Mouse (Mus musculus) spleen, postnatal 14 days (tissue): ENCODE results near the gene Fdxr.

ENCODE experiments used
- DNase-seq, 2 experiments: peaks; one replicate each; pipeline ENCODE4 v3.0.0; 2021 to 2022; ENCODE audit warnings: low spot score in 2 of 2

Fdxr gene

GRCm38 (mm10) chr11:115276780-115277603, at the start of gene Fdxr:
Gene Fdxr, minus strand, starts transcription at chr11:115277050.
- peak; percentile 94 for DNase-seq

DNA sequence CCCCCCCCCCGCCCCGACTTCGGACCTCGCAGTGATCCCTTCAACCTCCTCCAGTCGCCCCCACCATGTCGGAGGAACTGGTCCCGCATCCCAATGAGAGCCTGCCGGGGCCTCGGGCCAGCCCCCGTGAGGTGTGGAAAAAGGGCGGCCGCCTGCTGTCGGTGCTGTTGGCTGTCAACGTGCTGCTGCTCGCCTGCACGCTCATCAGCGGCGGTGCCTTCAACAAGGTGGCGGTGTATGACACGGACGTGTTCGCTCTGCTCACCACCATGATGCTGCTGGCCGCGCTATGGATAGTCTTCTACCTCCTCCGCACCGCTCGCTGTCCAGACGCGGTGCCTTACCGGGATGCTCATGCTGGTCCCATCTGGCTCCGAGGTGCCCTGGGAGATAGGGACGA, 46.5 kb upstream of the Fdxr start:
- no peak for DNase-seq

DNA sequence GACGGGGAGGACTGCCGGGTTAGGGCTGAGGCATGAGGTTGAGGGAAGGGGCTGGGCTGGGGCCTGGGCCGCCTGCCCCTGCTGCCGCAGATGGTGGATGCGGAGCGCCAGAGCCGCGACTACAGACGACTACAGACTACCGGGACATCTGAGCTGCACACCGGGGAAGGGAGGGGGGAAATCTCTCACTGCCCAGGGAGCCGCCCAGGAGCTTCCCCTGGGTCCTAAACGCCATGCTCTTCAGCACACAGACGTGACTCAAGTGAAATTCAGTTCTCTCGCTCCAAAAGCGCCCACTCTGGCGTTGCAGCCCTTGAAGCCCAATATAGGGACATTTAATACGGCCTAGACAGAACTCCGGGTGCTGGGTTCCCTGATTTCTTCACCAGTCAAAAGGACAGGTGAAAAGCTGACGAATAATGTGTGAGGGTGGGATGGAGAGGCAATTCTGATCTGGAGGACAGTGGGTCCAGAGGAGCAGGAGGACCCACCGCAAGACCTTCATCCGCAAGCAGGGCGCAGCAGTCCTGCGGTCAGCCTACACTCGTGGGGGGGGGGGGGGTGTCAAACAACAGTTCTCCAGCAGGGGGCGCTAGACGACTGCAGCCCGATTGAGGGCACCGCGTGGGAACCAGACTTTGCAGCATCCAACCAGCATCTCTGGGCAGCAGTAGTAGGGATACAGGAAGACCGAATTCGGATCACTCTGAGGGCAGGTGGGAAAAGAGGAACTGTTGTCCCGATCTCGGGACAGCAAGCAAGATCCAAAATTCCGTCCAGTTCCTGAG, 45.2 kb upstream of the Fdxr start, which contains the start of gene Ush1g:
Gene Ush1g (minus strand): TSS at position 136 of the 788 bp plus-strand sequence.
- DNase-seq = peak in 1 of 2 experiments; percentile 31

GRCm38 (mm10) chr11:115319704-115320383, 43.0 kb upstream of the Fdxr start:
- DNase-seq = no peak

DNA sequence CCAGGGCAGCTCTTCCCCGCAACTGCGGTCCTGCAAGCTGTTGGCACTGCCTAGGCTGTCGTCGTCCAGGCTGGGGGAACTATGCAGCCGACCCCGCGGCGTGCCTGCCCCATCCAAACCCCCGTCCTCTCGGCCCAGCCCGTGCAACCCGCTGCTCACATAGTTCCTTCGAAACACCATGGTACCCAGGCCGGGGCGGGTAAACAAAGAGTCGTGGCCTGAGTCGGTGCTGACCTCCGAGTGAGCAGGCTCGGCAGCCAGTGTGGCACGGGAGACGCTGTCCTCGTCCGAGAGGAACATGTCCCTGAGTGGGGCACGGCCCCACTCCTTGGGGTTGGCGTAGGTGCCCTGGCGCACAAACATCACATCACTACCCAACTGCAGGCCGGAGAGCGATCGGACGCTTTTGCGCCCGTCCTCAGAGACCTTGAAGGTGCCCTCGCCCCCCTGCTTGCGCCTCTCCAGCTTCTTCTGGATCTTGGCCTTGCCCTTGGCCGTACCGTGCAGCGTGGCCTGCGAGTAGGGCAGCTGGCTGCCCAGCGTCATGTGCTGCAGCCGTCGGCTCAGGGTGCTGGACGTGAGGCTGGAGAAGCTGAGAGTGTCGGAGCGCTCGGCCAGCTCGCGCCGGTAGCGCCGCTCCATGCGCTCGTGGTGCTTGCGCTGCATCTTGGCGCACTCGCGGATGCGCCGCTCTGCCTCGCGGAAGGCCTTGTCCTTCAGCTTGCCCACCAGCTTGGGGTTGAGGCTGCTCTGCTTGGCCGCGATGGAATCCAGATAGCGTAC, 41.6 kb upstream of the Fdxr start:
- no peak for DNase-seq

- DNase-seq = no peak
These were observed 40.4 kb upstream of the Fdxr start for GRCm38 (mm10) chr11:115317204-115317603.

- DNase-seq = no peak
These were observed 37.4 kb upstream of the Fdxr start for GRCm38 (mm10) chr11:115314249-115314648.

- DNase-seq = no peak
These were observed 31.9 kb upstream of the Fdxr start for GRCm38 (mm10) chr11:115308781-115309180.

- DNase-seq = no peak
These were observed 30.0 kb upstream of the Fdxr start, which contains the start of gene Otop2 for GRCm38 (mm10) chr11:115306863-115307262. Gene Otop2, plus strand, starts transcription at chr11:115307163.

DNA sequence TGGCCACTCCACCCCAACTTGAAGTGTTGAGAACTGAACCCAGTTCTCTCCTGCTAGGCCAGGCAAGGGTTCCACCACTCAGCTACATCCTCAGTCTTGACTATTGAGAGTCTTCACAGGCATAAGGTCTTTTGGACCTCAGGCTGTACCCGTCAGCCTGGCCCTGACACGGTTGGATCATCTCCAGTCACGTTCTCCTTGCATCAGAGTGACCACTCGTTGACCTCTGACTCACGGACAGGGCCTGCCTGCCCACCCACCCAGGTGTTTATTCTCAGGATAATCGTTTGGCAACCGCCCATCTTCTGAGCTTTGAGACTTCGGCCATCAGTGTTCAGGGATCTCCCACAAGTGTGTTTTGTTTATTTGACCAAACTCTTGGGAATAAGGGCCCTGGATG, 26.3 kb upstream of the Fdxr start:
- DNase-seq = no peak

- no peak for DNase-seq
These were observed 24.5 kb upstream of the Fdxr start for GRCm38 (mm10) chr11:115301351-115301750.

- no peak for DNase-seq
These were observed 23.9 kb upstream of the Fdxr start for GRCm38 (mm10) chr11:115300745-115301144.

GRCm38 (mm10) chr11:115298160-115298559, 21.3 kb upstream of the Fdxr start:
- no peak for DNase-seq

- DNase-seq = no peak
These were observed 20.5 kb upstream of the Fdxr start, which contains the start of gene Fads6 for GRCm38 (mm10) chr11:115297214-115297826. Gene Fads6, minus strand, starts transcription at chr11:115297663.

GRCm38 (mm10) chr11:115296471-115297210, 19.8 kb upstream of the Fdxr start:
- no peak for DNase-seq

- DNase-seq = no peak
These were observed 19.1 kb upstream of the Fdxr start for GRCm38 (mm10) chr11:115295939-115296338.

DNA sequence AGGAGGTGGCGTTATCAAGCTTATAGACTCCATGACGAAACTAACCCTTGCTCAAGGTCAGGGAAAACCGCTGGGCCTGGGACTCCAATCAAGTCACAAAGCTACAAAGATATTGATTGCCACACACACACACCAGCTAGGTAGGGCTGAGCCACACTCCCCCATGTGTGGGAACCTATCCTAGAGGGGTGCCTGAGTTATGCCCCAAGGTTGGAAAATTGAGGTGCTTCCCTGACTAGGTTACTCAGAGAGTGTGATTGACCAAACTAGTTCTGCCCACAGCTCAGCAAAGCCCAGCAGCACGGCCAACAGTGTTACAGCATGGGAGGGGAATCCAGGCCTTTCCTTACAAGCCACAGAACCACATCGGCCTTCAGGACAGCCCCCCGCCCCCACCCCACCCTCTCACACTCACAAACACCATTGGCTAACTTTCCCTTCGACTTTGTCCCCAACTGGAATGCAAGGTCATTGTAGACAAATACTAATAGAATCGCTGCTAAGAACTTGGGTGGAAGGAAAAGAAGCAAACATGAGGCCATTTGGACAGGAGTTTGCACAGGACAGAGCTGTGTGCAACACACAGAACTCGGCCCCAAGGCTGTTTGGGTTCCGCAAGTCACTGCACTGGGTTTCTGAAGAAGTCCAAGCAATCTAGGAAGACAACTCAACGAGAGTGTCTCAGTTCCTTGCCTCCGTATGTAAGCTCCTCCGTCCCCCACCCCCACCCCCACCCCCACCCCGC, 16.0 kb upstream of the Fdxr start:
- DNase-seq = no peak

GRCm38 (mm10) chr11:115291503-115291902, 14.7 kb upstream of the Fdxr start:
- DNase-seq = no peak

DNA sequence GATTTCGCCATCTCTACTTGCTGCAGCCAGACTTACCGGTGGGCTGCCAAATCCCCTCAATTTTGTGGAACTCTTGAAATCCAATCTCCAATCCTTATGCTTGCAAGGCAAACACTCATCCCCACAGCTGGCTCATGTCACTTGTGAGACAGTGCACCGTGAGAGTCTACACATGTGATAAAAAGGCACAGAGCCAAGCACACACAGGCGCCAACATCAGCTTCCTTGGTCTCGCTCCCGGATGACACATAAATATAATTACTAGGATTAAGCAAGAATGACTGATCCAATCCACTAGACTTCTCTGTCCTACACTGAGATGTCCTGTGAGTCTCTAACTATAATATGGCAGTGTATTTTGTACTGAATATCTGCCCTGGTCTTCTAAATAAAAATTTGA, 14.1 kb upstream of the Fdxr start:
- DNase-seq = no peak
